Mouse (Mus musculus): Measurements from ENCODE around the gene Arf4. TPM values are rescaled to one million over a fixed set of nuclear protein-coding genes. Genes with fewer than 3 reads are reported as not detected.
"Not testable (repeated sequence)": the region's sequence is repeated elsewhere in the genome, so short reads cannot be mapped to it uniquely, and the experiment has no call there.

Gene Arf4
- total RNA-seq, 1 experiment from 2014 or later: 135 TPM

DNA sequence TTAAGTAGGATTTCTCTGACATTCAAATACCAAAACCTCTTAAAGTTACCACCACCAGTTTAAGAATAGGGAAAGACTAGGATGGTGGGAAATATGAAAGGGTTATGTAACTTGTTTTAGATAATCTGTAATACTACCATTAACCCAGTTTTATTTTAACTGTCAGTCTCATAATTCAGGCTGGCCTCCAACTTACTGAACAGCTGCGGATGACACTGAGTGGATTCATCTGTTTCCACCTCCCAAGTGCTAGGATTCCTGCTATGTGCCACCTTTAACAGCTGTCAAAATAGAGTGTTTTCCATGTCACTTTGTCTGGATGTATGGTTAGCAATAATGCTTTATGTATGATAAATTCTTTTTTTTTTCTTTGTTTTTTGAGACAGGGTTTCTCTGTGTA is 22.4 kb downstream of the Arf4 start:
- ATAC-seq (replicated peaks; ENCODE audit: low read depth, poor library complexity, severe bottlenecking): no peak

DNA sequence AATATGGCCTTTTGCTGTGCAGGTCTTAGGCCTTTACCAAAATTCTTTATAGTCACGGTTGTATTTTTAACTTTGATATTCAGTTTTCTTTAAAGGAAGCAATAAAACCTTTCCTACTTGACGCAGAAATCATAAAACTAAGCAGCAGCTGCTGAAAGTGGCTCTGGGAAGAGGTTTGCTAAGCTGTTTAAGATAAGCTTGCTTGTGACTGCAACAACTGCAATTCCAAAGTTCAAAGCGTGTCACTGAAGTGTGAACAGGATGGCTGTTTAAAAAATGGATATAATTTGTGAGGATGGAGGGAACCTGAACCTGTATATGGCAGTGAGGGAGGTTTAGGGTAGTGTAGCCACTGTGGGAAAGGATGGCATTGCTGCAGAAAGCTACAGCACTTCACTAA is 24.1 kb downstream of the Arf4 start:
- no peak for ATAC-seq (replicated peaks; ENCODE audit: low read depth, poor library complexity, severe bottlenecking)

DNA sequence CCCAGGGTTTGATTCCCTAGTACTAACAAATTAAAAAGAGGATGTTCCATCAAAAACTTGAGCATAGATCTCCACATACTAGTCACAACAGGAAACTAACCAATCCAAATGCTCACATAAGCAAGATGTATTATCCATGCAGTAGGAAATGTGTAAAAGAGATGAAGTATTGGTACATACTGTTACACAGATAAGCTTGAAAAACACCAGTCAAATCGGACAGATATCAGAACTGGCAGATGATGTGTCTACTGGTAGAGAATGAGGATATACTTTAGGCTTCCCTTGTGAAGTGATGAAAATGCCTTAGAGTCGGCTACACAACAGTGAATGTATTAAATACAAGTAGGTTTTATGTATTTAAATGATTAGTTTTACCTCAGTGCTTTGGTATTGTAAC is 24.6 kb downstream of the Arf4 start:
- no peak for ATAC-seq (replicated peaks; ENCODE audit: low read depth, poor library complexity, severe bottlenecking)

DNA sequence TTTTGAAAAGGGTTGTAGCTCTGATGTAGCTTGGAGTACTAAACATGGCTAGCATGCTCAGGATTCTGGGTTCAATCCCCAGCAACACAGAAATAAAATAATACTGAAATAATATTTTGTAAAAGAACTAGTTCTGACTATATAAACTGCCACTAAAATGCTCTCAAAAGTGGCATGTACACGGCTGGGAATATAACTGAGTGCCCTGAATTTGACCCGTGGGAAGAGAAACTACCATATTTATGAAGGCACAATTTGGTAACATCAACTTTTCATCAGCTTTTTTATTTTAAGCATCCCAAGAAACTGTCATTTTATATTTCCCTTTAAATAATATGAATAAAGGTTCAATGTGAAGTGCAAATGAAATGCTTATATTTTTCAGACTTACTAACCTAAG is 26.0 kb downstream of the Arf4 start:
- ATAC-seq (replicated peaks; ENCODE audit: low read depth, poor library complexity, severe bottlenecking): no peak

DNA sequence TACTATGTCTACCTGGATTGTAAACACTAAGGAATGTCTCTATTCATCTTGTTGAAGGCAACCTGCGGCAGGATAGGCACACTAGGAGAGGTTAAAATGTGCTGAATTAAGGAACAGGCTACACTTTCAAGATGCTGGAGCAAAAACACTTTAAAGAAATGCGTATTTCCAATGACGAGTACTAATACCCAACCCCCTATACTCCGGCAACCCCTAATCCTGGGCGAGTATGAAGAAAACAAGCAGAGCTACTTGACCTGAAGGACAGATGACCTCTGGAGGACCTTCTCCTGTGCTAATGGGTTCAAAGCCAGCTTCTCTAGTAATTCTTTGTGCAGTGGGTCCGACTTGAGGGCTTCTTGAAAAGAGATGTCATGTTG is 30.1 kb downstream of the Arf4 start:
- ATAC-seq (replicated peaks; ENCODE audit: low read depth, poor library complexity, severe bottlenecking): no peak

DNA sequence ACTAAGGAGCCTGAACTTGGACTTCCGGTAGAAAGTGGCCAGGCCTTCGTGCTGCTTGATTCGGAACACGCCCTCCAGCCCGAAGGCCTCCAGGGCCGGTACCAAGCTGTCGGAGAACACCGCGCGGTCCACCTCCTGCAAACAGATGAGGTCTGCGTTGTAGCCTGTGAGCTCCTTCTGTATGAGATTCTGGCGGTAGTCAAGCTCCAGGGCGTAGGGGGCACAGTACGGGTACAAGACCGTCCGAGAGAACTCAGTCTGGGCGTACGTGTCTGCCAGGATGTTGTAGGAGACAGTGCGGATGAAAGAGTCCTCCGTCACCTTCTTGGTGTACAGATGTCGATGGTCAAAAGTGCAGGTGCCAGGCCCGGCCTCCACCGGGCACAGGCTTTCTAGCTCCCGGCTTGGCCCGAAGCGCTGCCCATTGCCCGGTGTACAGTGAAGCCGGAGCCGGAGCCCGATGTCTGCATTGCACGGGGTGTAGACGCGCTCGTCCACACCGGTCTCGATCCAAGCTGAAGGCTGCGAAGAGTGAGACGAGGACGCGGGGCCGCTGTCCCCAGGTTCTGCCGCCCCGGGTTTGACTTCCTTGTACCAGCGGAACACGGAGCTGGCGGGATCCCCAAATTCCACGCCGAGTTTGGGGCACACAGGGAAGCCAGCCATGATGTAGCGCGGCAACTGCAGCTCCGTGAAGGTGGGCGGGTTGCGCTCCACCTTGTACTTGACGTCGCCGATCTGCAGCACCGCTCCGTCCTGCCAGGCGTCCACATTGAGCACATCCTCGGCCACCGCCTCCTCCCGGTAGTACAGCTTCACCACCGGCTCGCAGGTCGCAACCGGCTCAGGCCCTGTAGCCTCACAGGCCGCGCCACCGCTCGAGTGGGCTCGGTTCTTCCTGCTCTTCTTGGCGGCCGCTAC is 30.8 kb downstream of the Arf4 start:
- ATAC-seq (replicated peaks; ENCODE audit: low read depth, poor library complexity, severe bottlenecking): peak; percentile 27

DNA sequence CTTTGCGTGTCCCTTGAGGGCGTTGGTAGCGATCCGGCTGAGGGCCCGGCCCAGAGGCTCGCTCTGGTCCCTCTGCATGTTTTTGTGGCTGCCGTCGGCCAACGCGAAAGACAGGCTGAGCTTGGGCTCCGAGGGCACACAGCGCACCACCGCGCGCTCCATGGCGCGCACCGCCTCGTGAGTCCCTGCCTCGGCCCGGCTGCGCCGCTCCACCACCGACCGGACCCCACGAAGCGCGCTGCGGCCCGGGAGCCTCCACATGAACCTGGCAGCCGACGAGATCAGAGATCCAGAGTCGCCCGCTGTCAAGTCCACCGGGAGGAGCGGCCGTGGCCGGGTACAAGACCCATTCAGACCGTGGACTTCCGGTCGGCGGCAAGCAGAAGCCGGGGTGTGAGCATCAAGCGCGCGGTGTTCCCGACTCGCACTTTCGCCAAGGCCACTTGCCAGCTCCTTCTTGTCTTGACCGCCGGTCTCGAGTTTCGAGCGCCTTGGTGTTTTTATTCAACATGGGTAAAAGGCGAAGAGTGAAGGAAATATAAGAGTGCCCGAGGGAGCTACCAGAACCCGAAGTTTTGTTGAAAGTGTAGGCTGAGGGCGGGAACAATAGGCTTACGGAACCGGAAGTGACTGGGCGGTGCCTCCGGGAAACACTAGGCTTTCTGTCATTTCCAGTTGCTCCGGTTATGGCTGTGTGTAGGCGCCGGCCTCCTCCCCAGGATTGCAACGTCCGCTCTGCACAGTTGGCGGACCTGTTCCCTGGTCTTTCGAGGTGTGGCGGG is 31.6 kb downstream of the Arf4 start, which contains the start of gene Pde12:
Gene Pde12 (minus strand): TSS at position 592 of the 782 bp plus-strand sequence.
- ATAC-seq (replicated peaks; ENCODE audit: low read depth, poor library complexity, severe bottlenecking): peak; percentile 82

DNA sequence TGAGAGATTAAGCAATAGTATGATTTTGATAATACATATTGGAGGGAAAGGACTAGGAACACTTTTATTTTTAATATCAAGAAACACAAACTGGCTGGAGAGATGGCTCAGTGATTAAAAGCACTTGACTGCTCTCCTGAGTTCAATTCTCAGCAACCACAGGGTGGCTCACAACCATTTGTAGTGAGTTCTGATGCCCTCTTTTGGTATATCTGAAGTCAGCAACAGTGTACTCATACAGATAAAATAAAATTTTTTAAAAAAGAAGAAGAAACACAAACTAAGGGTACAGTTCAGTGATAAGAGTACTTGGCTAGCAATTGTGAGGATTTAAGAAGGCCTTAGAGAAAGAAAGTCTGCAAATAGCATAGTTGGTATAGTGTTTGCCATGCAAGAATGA is 33.1 kb downstream of the Arf4 start:
- no peak for ATAC-seq (replicated peaks; ENCODE audit: low read depth, poor library complexity, severe bottlenecking)

DNA sequence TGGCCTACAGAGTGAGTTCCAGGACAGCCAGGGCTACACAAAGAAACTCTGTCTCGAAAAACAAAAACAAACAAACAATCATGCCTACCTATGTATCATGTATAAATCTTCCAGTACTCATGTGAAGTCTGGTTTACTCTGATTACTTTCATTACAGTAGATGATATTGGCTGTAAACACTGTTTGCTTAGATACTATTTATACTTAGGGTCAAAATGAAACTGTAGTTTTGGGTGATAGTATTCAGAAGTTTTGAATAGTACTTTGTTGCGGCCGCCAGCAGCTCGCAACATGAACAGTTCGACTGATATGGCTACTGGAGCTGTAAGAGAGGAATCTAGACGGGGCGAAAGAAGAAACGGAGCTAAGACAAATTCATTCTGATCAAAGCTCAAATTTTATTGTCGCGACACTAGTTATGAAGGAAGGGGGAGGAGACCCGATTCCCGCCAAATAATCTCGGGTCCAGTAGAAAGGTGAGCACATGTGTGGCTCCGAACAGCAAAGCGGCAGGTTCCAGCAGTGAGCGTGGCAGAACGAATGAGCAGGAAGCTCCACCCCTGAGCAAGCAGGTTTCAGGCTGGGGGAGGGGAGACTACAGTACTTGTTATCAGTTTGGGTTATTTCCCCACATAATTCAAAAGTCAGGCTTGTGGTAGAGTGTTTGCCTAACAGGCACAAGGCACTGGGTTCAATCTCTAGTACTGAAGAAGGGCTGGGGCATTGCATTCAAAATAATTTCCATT is 34.2 kb downstream of the Arf4 start:
- ATAC-seq (replicated peaks; ENCODE audit: low read depth, poor library complexity, severe bottlenecking): not testable (repeated sequence)

DNA sequence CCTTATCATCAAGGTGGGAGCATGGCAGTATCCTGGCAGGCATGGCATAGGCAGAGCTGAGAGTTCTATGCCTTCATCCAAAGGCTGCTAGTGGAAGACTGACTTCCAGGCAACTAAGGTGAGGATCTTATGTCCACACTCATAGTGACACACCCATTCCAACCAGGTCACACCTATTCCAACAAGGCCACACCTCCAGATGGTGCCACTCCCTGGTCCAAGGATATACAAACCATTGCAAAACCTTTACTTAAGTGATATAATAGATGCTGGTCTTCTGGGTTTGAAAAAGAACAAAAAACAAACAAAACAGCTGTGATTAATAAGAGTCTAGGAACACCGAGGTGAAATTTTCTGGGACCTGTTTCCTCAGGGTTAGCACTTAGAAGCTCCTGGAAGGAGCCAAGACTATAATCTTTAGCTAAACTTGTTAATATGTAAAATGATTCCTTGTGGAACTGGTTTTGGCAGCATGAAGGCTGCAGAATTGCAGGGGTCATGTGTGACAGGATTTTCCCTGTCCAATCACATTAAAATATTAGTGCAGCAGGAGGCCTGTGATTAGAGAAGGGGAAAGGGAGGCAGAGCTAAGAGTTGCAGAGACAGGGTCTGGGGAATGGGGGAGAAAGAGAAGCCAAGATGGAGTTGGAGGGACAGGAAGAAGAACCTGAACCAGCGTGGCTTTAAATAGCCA is 36.7 kb downstream of the Arf4 start:
- ATAC-seq (replicated peaks; ENCODE audit: low read depth, poor library complexity, severe bottlenecking): not testable (repeated sequence)

DNA sequence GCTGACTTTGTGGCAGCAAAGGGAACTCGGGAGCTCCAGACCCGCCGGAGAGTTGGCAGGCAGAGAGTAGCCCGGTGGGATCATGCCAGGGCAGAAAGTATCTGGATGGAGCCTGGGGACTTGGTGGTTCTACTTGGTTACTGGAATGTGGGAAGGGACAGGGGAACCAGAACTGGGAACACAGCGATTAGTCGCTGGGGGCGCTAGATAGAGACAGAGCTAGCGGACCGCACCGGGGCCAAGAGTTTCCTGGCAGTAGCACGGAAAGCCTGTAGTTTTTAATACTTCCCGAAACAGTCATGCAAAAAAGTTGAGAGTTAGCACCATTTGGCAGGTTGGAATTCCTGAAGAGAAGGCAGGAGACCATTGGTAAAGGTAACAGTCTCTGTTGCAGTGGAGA is 37.5 kb downstream of the Arf4 start:
- peak; percentile 60 for ATAC-seq (replicated peaks; ENCODE audit: low read depth, poor library complexity, severe bottlenecking)

DNA sequence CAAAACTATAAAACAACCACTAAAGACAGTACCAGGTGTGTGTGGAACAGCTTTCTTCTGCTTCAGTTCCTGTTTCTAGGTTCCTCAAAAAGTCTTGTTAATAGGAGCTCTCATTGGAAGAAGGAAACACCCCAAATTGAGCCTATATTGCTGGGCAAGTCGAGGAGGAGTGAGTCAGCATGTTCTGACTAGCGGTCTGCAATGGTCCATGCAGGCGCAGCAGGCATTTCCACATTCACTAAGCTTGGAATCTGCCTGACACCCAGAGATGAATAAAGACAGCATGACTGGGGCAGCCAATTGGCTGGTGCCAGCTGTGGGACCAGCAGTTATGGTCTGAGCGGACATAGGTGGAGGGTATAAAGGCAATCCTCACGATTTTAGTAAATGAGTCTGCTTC is 37.9 kb downstream of the Arf4 start:
- ATAC-seq (replicated peaks; ENCODE audit: low read depth, poor library complexity, severe bottlenecking): peak; percentile 95

DNA sequence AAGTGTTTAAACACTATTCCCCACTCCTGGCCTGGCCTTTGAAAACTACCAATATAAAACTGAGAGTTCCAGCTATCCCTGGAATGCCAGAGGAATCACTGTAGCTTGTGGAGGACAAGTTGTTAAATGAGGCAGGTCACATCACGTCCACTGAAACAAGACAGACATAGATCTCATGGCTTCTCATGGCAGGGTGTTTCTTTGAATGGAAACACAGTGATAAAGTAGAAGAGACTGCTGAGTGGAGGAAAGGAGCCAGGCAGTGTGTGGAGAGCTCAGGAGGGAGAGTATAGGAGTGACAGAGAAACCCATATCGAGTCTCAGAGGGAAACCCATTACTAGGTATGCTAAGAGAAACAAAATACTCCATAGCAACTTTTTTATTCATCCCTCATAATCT is 52.9 kb downstream of the Arf4 start:
- no peak for ATAC-seq (replicated peaks; ENCODE audit: low read depth, poor library complexity, severe bottlenecking)

DNA sequence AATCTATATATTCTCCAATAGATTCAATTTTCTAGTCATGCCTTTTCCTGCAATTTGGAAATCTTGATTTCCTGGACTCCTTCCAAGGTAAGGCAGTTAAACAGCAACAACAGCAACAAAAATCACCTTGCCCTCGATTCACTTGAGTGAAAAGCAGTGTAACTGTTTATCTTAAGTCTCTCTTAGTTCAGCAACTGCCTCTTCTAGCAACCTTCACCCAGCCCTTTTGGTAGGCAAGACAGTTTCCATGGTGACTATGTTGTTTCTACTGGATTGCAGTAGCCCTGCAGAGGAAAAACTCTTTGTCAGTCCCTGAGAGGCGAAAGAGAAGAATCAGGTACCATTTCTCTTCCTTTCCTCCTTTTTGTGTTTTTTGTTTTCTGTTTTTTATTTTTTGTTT is 53.5 kb downstream of the Arf4 start:
- no peak for ATAC-seq (replicated peaks; ENCODE audit: low read depth, poor library complexity, severe bottlenecking)

DNA sequence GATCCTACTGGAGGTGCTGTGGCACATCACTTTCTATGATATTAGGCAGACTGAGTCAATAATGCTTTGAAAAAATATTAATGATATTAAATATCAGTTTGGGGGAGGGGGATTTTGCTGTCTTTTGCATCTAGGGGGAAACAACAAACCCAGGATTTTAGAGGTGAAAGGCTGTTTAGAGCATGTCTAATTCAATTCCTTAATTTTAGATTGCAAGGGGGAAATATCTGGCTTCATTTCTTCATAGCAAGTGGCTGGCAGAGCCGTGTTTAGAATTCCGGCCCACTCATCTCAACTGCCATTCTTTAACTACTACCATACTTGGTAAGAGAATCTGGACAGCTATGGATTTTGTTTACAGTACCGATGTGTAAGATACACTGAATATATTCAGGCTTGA is 55.1 kb downstream of the Arf4 start, which contains the start of gene Dnah12:
Gene Dnah12 (plus strand): TSS at position 301 of the 400 bp plus-strand sequence.
- no peak for ATAC-seq (replicated peaks; ENCODE audit: low read depth, poor library complexity, severe bottlenecking)

DNA sequence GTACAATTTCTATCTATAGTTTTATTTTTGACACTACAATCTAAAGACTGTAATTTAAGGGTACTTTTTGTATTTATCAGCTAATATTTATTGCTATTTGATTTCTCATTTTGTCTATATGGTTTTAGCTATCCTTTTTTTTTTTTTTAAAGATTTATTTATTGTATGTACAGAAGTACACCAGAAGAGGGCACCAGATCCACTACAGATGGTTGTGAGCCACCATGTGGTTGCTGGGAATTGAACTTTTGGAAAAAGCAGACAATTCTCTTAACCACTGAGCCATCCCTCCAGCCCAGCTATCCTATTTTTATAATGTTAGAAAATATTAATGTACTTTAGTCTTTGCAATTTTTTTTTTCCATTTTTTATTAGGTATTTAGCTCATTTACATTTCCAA is 60.0 kb downstream of the Arf4 start:
- peak; percentile 52 for ATAC-seq (replicated peaks; ENCODE audit: low read depth, poor library complexity, severe bottlenecking)

DNA sequence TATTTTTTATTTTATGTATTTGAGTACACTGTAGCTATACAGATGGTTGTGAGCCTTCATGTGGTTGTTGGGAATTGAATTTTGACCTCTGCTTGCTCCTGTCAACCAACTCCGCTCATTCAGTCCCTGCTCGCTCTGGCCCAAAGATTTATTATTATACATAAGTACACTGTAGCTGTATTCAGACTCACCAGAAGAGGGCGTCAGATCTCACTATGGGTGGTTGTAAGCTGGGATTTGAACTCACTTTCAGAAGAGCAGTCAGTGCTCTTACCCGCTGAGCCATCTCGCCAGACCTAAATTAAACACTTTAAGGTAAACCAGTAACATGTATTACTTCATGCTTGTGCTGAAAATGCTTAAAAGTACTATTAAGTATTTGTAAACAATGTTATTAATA is 67.4 kb downstream of the Arf4 start:
- not testable (repeated sequence) for ATAC-seq (replicated peaks; ENCODE audit: low read depth, poor library complexity, severe bottlenecking)
